Mouse (Mus musculus): ENCODE results near the gene Ccdc30. TPM values are rescaled to one million over a fixed set of nuclear protein-coding genes. Genes with fewer than 3 reads are reported as not detected.

Gene Ccdc30
- polyA plus RNA-seq (2014; fragmentation: Nextera tagmentation; extraction: Ambion mirVana): 10.6 and 13.3 TPM in 2 replicates

DNA sequence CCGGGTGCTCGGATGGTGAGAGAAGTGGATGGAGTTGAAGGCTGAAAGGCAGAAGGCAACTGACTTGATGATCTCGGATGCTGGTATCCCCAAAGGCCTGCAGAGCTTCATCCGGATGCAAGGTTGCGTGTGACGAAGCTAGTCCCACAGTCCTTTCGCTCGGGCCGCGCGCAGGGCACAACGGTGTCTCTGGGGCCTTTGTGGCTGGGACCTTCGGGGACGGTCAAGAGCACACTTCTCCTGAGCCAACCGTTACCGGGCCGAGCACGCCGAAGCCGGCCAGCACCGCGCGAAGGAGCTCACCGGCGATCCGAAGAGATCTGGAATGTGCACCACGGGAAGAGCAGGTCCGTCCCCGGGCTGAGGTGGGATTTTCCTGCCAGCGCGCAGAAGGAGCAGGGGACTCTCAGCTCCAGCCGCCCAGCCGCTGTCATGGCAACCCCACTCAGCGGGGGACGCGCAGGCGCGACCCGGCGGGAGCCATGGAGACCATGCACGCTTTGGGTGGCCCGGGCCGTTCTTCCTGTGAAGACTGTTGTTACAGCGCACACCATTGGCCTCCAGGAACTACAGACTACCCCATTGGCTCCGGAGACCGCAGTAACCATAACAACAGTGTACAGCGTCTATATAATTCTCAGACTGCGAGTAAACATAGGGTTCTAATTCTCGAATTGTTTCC, at the start of gene Ccdc30:
Gene Ccdc30 (minus strand): TSS at position 450 of the 682 bp plus-strand sequence.
- Histone ChIP-seq H3K9ac (ENCODE audit: low read length) (peak within 1 kb of the TSS; percentile 71), H3K4me1 (ENCODE audit: control insufficient read depth, insufficient read depth, low read length) (peaks cover 3% of the 10 kb centered on the region; the same call in 1 of the 2 replicates), H3K27me3 (ENCODE audit: control insufficient read depth, insufficient read depth, low read length) (no peaks in the 10 kb centered on the region), H3K27ac (ENCODE audit: low read depth, low read length) (0 out of 2 replicates have a peak within 1 kb of the TSS, but pooled peaks have one; percentile 39), H3K36me3 (ENCODE audit: control insufficient read depth, insufficient read depth, low read length) (no peaks in the 10 kb centered on the region), H3K4me3 (ENCODE audit: low read depth, low read length) (peak within 1 kb of the TSS; percentile 60), H3K9me3 (ENCODE audit: control insufficient read depth, low read length) (no peaks in the 10 kb centered on the region), H3K4me2 (ENCODE audit: low read depth) (peak within 1 kb of the TSS; percentile 81)
- 1% methylated on average over 49 of the region's 49 CpGs for WGBS
- DNase-seq (ENCODE audit: low spot score): peak; percentile 97
- ATAC-seq (ENCODE audit: insufficient read depth, low FRiP score, low TSS enrichment): peak; percentile 99

DNA sequence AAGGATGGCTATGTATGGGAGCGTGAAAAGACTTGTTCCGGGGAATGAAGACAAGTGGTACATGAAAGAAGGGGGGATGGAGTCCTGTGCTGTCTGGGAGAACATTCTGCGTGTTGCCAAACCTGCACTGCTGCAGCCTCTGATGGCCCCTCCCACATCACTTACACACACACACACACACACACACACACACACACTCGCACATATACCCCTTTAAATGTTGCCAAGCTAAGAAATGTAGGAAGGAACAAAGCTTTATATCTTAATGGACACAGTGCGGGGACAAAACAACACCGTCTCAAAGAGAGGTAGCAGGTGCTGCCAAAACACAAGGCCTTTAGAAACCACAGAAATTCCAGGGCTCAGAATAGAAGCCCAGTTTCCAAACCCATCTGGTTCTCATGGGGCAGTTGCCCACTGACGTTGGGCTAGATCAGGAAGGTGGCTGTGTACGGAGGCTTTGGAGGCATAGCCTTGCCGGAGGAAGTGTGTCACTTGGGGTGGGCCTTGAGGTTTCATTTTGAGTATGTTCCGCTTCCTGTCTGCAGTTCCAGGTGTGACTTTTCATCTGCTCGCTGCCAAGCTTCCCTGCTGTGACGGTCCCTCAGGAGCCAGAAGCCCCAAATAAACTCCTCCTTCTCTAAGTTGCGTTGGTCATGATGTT, 48.6 kb upstream of the Ccdc30 start:
- Histone ChIP-seq H3K4me1 (ENCODE audit: control insufficient read depth, insufficient read depth, low read length) (0 out of 2 replicates have a peak, but pooled peaks cover 2% of the 10 kb centered on the region), H3K4me2 (ENCODE audit: low read depth) (no peak overlapping the region), H3K27ac (ENCODE audit: low read depth, low read length) (no peak overlapping the region), H3K36me3 (ENCODE audit: control insufficient read depth, insufficient read depth, low read length) (no peaks in the 10 kb centered on the region), H3K4me3 (ENCODE audit: low read depth, low read length) (no peak overlapping the region), H3K9ac (ENCODE audit: low read length) (no peak overlapping the region), H3K9me3 (ENCODE audit: control insufficient read depth, low read length) (no peaks in the 10 kb centered on the region), H3K27me3 (ENCODE audit: control insufficient read depth, insufficient read depth, low read length) (no peaks in the 10 kb centered on the region)
- ATAC-seq (ENCODE audit: insufficient read depth, low FRiP score, low TSS enrichment) (no peak), DNase-seq (ENCODE audit: low spot score) (no peak)
- 84% methylated on average over 13 of the region's 13 CpGs for WGBS

DNA sequence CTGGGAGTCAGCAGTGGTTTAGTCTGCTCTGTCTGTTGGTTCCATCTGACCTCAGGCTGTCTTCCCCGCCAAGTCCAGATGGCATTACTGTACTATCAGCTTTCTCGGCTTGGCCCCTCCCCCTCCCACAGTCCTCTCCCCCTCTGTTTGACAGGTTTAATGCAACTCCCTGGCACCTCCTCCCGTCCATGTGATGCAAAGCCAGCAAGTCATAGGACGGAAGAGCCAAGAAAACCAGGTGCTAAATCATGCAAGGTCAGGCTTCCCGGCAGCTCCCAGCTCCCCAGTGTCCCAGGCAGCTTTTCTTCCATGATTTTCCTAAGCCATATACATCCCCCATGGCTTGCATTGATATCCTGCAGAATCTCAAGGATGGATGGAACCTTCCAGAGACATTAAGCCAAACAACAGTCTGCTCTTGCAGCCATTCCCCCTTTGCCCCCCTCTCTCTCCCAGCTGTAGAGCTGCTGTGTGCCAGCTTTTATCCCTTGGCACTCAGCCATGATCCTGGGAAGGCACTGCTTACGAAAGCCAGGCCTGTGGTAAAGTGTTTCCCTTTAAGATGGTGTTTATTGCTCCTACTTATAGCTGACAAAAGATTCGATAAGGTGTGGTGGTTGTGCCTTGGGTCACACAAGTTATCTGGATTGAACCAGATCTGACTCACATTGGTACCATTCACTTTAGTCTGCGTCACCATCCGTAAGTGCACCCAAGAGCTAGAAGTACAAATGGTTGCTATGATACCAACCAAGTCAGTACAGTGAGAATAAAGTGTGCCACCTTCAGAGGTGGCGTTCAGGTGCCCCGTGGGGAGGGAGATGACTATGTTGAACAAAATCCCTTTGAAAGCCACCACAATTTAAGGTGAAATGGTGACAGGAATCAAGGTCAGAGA, 47.8 kb upstream of the Ccdc30 start:
- DNase-seq (ENCODE audit: low spot score): peak; percentile 51
- no peak overlapping the region for H3K9ac ChIP-seq (ENCODE audit: low read length)
- H3K36me3 ChIP-seq (ENCODE audit: control insufficient read depth, insufficient read depth, low read length): no peaks in the 10 kb centered on the region
- no peak overlapping the region for H3K4me2 ChIP-seq (ENCODE audit: low read depth)
- ATAC-seq (ENCODE audit: insufficient read depth, low FRiP score, low TSS enrichment): peak; percentile 41
- H3K27ac ChIP-seq (ENCODE audit: low read depth, low read length): no peak overlapping the region
- no peaks in the 10 kb centered on the region for H3K9me3 ChIP-seq (ENCODE audit: control insufficient read depth, low read length)
- 59% methylated on average over 11 of the region's 11 CpGs for WGBS
- H3K27me3 ChIP-seq (ENCODE audit: control insufficient read depth, insufficient read depth, low read length): no peaks in the 10 kb centered on the region
- 0 out of 2 replicates have a peak, but pooled peaks cover 2% of the 10 kb centered on the region for H3K4me1 ChIP-seq (ENCODE audit: control insufficient read depth, insufficient read depth, low read length)
- no peak overlapping the region for H3K4me3 ChIP-seq (ENCODE audit: low read depth, low read length)

DNA sequence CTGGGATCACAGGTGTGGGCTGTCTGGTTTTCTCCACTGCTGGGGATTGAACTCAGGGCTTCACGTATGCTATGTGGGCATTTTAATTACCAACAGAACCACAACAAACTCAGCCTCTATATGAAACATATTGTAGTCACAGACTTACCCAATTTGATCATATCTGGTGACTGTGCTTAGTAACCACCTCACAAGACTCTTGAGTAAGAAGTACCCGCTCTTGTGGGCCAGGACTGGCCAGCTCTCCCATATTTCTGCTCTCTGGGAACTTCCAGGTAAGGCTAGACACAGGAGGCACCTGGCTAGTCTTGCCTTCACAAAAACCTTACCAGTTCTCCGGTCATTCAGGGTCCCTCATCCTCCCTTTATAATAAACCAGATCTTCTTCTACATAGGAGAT, 47.1 kb upstream of the Ccdc30 start:
- no peak overlapping the region for H3K4me3 ChIP-seq (ENCODE audit: low read depth, low read length)
- no peaks in the 10 kb centered on the region for H3K27me3 ChIP-seq (ENCODE audit: control insufficient read depth, insufficient read depth, low read length)
- 89% methylated on average over 3 of the region's 3 CpGs for WGBS
- 0 out of 2 replicates have a peak, but pooled peaks cover 2% of the 10 kb centered on the region for H3K4me1 ChIP-seq (ENCODE audit: control insufficient read depth, insufficient read depth, low read length)
- no peak overlapping the region for H3K4me2 ChIP-seq (ENCODE audit: low read depth)
- no peak for DNase-seq (ENCODE audit: low spot score)
- no peak for ATAC-seq (ENCODE audit: insufficient read depth, low FRiP score, low TSS enrichment)
- H3K36me3 ChIP-seq (ENCODE audit: control insufficient read depth, insufficient read depth, low read length): no peaks in the 10 kb centered on the region
- H3K9ac ChIP-seq (ENCODE audit: low read length): no peak overlapping the region
- H3K9me3 ChIP-seq (ENCODE audit: control insufficient read depth, low read length): no peaks in the 10 kb centered on the region
- H3K27ac ChIP-seq (ENCODE audit: low read depth, low read length): no peak overlapping the region

DNA sequence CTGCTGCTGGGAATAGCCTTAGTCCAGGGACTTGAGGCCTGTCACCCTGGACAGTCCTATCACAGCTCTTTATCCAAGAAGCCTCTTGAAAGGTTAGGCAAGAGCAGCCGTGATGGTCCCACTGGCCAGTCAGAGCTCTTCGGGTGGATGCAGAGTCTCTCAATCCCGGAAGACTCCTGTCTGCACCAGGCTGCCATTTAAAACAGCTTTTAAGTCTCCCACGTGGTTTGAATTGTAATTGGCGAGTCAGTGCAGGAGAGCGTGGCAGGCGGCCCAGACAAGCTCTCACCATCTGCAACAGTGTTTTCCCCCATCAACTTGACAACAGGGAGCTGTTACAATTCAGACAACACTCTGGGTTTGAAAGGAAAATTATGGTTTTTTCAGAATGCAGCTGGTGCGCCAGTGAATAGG, 45.4 kb upstream of the Ccdc30 start:
- 0 out of 2 replicates have a peak, but pooled peaks cover 2% of the 10 kb centered on the region for H3K4me1 ChIP-seq (ENCODE audit: control insufficient read depth, insufficient read depth, low read length)
- no peak for DNase-seq (ENCODE audit: low spot score)

DNA sequence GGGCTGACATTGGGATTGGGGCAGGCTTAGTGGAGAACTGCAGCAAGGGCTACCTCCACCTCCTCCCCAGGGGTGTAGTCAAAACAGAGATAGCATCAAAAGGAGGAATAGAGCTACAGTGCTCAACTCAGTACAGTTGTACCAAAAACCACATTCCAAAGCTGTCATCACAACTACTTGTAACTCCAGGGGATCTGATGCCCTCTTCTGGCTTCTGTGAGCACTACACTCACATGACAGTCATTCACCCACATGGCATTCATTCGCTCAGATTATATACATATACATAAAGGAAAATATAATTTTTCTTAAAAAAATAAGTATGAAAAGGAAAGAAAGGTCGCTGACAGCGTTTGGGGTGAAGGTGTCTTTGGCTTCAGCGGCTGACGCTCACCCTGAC, 45.0 kb upstream of the Ccdc30 start:
- 64% methylated on average over 5 of the region's 5 CpGs for WGBS
- ATAC-seq (ENCODE audit: insufficient read depth, low FRiP score, low TSS enrichment) (no peak), DNase-seq (ENCODE audit: low spot score) (no peak)
- no peak overlapping the region for H3K4me3 ChIP-seq (ENCODE audit: low read depth, low read length)
- H3K27me3 ChIP-seq (ENCODE audit: control insufficient read depth, insufficient read depth, low read length): no peaks in the 10 kb centered on the region
- H3K4me2 ChIP-seq (ENCODE audit: low read depth): no peak overlapping the region
- no peaks in the 10 kb centered on the region for H3K9me3 ChIP-seq (ENCODE audit: control insufficient read depth, low read length)
- H3K36me3 ChIP-seq (ENCODE audit: control insufficient read depth, insufficient read depth, low read length): no peaks in the 10 kb centered on the region
- H3K27ac ChIP-seq (ENCODE audit: low read depth, low read length): no peak overlapping the region
- H3K4me1 ChIP-seq (ENCODE audit: control insufficient read depth, insufficient read depth, low read length): 0 out of 2 replicates have a peak, but pooled peaks cover 2% of the 10 kb centered on the region
- no peak overlapping the region for H3K9ac ChIP-seq (ENCODE audit: low read length)

More for the DNA sequence above, 45.4 kb upstream of the Ccdc30 start:
- Histone ChIP-seq H3K9ac (ENCODE audit: low read length) (no peak overlapping the region), H3K27ac (ENCODE audit: low read depth, low read length) (no peak overlapping the region), H3K27me3 (ENCODE audit: control insufficient read depth, insufficient read depth, low read length) (no peaks in the 10 kb centered on the region), H3K36me3 (ENCODE audit: control insufficient read depth, insufficient read depth, low read length) (no peaks in the 10 kb centered on the region), H3K4me3 (ENCODE audit: low read depth, low read length) (no peak overlapping the region), H3K9me3 (ENCODE audit: control insufficient read depth, low read length) (no peaks in the 10 kb centered on the region), H3K4me2 (ENCODE audit: low read depth) (no peak overlapping the region)
- WGBS: 48% methylated on average over 8 of the region's 8 CpGs
- ATAC-seq (ENCODE audit: insufficient read depth, low FRiP score, low TSS enrichment): peak; percentile 48

DNA sequence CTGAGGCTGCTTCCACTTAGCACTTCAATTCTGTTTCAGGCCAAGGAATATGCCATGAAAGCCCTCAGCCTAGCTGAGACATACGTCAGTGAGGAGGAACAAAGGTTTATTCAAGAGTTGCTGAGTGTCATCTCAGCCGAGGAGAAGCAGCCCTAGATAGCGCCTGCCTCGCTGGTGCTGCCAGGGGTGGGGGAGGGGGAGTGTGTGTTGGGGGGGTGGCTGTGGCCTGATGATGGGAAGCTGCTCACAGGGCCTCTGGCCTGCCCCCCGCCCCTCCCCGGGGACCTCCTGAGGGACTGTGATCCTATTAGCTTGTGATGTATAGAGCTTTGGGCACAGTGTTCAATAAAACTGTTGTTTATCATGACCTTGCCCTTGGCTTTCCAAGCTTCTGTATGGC, 38.2 kb upstream of the Ccdc30 start:
- Histone ChIP-seq H3K9me3 (ENCODE audit: control insufficient read depth, low read length) (no peaks in the 10 kb centered on the region), H3K4me2 (ENCODE audit: low read depth) (no peak overlapping the region), H3K4me1 (ENCODE audit: control insufficient read depth, insufficient read depth, low read length) (no peaks in the 10 kb centered on the region; the same call in 1 of the 2 replicates), H3K27ac (ENCODE audit: low read depth, low read length) (peak overlapping the region; percentile 39; the same call in 1 of the 2 replicates), H3K27me3 (ENCODE audit: control insufficient read depth, insufficient read depth, low read length) (no peaks in the 10 kb centered on the region), H3K9ac (ENCODE audit: low read length) (no peak overlapping the region), H3K4me3 (ENCODE audit: low read depth, low read length) (no peak overlapping the region), H3K36me3 (ENCODE audit: control insufficient read depth, insufficient read depth, low read length) (no peaks in the 10 kb centered on the region)
- ATAC-seq (ENCODE audit: insufficient read depth, low FRiP score, low TSS enrichment): peak; percentile 38
- DNase-seq (ENCODE audit: low spot score): peak; percentile 57
- 25% methylated on average over 6 of the region's 6 CpGs for WGBS

DNA sequence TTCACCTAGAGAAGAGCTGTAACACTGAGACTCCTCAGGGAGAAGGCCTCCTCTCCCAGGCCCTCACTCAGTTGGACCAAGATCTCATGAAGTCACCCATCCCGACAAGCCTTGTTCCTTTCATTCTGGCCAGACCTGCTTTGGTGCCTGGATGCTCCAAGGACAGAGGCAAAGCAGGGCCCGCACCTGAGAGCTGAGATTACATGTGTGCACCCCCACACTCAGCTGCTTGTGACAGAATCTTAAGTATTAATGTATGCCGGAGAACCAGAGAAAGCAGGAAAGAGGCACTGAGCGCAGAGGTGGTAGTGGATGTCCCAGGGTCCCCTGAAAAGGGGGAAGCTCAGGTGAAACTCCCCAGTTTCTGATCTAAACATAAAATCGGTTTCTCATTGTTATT, 37.8 kb upstream of the Ccdc30 start:
- 66% methylated on average over 5 of the region's 5 CpGs for WGBS
- DNase-seq (ENCODE audit: low spot score): no peak
- Histone ChIP-seq H3K27ac (ENCODE audit: low read depth, low read length) (peak overlapping the region; percentile 39; the same call in 1 of the 2 replicates), H3K4me2 (ENCODE audit: low read depth) (no peak overlapping the region), H3K9ac (ENCODE audit: low read length) (no peak overlapping the region), H3K27me3 (ENCODE audit: control insufficient read depth, insufficient read depth, low read length) (no peaks in the 10 kb centered on the region), H3K9me3 (ENCODE audit: control insufficient read depth, low read length) (no peaks in the 10 kb centered on the region), H3K4me3 (ENCODE audit: low read depth, low read length) (no peak overlapping the region), H3K4me1 (ENCODE audit: control insufficient read depth, insufficient read depth, low read length) (no peaks in the 10 kb centered on the region; the same call in 1 of the 2 replicates), H3K36me3 (ENCODE audit: control insufficient read depth, insufficient read depth, low read length) (no peaks in the 10 kb centered on the region)
- ATAC-seq (ENCODE audit: insufficient read depth, low FRiP score, low TSS enrichment): no peak

Data from neural tube, embryonic 11.5 days (tissue).